Mouse (Mus musculus) spleen, postnatal 14 days (tissue): Measurements from ENCODE around the gene Rfng.
A peak's percentile ranks its signal among the peaks of the same experiment; 100 is the strongest.
"Not testable (repeated sequence)": the region's sequence is repeated elsewhere in the genome, so short reads cannot be mapped to it uniquely, and the experiment has no call there.

ENCODE experiments used
- DNase-seq, 2 experiments: peaks; one replicate each; pipeline ENCODE4 v3.0.0; 2021 to 2022; ENCODE audit warnings: low spot score in 2 of 2

The Rfng gene

DNA sequence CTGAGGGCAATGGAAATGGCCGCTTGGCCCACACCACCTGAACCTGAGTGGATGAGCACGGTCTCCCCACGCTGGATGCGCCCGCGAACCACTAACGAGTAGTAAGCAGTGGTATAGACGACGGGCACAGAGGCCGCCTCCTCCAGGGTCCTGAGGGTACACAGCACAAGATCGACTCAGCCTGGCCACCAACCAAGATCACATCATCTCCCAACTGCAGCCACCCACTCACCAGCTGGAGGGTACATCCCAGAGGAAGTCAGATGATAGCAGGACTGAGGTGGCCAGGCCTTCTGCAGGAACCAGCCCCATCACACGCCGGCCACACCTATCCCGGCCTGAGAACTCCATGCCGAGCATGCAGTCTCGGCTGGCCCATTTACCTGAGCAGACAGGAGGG, 28.1 kb upstream of the Rfng start:
- DNase-seq, result no peak

DNA sequence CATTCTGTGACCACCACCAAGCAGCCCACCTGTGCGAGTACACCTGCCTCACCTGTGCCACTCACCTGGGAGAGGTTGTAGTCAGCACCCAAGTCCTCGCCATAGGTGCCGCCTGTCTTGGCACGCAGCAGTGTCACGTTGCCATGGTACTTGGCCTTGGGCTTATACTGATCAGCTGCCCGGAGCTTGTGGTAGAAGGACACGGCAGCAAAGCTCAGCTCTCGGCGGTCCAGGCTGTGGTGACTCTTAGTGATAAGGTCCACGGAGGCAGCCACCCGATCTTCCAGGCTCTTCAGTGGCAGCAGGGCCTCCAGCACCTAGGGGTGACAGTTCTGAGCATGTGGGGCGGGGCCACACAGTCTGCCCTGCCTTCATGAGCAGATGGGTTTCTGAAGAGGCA, 24.0 kb upstream of the Rfng start:
- DNase-seq, result no peak

DNA sequence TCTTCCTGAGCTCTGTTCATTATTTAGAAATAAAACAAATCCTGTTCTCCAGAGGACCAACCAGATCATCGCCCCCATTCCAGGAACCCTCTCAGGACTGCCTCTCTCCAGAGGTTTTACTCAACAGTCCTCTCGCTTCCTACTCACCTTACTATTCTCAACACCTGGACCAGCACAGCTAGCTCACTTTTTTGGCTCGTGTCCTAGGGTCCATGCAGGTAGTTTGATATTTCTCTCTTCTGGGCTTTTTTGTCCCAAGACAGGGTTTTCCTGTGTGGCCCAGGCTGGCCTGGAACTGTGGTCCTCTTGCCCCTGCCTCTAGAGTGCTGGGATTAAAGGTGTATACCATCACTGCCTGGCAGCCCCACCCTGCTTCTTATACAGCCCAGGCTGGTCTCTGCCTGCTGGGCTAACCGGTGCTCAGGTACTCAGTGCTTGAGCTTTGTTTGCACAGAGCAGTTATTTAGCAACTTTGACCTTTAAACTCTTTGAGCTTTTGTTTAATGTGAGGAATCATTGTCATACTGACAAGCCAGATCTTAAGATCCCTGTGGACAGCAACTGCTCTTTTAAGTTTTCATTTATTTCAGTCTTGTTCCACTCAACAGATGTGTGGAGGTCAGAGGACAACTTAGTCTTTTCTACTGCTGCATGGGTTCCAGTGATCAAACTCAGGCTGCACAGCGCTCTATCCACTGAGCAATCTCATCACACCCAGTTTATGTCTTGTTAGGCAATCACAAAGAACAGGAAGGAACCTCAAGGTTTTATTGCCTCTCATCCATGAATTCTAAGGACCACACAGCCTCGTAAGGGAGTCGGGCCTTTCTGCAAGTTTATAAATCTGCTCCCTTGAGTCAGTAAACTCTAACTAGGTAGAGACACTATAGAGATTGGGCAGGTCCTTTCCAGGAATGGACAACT, 21.6 kb upstream of the Rfng start:
- DNase-seq, result no peak

DNA sequence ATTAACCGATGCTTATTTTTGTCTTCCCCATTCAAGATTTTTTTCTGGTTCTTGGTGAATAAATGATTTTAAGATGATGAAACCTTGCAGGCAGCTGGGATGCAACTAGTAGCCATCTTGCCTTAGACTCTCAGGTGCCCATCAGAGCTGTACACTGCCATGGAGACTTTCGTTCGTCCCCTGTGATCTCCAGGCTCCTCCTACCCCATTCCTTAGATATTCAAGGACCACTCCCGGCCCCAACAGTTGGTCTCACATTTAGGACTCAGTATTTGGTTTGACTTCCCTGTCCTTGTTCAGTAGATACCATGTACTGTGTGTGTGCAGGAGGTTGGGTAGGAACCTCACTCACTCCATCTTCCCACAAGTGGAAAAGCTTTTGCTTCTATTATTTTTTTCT, 20.8 kb upstream of the Rfng start:
- no peak for DNase-seq

DNA sequence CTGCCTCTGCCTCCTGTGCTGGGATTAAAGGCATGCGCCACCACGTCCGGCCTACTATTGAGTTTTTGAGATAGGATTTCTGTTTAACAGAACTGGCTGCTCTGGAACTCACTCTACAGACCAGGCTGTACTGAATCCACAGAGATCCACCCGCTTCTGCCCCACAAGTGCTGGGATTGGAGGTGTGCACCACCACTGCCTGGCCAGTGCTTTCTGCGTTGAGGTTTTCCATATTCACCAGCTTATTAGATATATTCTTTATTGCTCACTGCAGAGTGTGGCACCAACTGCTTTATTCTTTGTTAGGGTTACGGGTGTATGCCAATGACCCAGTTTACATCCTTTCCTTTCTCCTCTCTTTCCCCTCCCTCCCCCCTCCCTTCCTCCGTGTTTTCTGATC, 20.3 kb upstream of the Rfng start:
- DNase-seq, result no peak

DNA sequence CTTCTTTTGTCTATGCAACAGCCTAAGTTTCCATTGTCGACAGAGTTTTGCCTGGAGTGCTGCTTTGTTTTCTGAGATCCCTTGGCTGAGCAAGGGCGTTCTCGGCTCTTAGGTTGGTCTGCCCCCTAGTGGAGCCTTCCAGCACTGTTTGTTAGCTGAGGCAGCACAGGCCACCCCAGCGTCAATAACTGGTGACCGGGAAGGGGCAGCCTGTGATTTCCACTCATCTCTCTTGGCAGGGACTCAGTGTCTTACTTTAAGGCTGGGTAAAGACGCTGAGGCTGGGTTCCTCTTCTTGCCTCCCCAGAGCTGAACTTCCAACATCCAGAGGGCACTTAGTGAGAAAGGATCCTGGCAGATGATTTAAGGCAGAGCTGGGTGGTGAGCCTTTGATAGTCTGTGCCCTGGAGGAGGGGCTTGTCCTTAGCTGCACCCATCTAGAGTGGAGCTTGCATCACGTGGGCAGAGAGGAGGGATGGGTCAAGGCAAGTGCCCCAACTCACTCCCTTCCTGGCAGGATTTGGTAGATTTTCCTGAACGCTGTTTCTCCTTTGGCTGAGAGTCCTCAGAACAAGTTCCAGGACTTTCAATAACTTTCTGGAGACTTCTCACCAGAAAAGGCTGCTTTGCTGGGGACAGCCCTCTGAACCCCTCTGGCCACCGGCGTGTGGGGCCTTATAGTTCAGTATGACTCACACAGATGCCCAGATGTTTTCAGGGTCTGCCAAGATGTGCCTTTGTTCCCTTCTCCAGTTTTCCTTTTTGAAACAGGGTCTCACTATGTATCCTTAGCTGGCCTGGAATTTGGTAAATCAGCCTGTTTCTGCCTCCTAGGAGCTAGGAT, 16.3 kb upstream of the Rfng start:
- DNase-seq, result peak; percentile 64 to 82

DNA sequence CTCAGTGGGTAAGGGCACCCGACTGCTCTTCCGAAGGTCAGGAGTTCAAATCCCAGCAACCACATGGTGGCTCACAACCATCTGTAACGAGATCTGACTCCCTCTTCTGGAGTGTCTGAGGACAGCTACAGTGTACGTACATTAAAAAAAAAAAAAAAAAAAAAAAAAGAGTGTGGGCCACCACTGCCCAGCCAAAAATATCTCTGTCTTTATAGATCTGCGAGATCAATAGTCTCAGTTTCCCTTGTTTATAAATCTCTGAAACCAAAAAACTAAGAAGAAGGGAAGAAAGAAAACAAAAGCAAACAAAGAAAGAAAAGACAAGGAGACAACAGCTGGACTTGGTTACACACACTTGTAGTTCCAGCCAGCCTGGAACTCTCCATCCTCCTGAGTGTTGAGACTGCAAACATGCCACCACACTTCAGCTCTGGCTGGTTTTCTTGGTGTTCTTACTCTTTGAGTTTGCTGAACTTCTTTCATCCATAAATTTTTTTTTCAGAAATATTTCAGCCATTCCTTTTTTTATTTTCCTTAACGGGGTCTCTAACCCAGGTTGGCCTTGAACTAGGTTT, 15.4 kb upstream of the Rfng start:
- no peak for DNase-seq

DNA sequence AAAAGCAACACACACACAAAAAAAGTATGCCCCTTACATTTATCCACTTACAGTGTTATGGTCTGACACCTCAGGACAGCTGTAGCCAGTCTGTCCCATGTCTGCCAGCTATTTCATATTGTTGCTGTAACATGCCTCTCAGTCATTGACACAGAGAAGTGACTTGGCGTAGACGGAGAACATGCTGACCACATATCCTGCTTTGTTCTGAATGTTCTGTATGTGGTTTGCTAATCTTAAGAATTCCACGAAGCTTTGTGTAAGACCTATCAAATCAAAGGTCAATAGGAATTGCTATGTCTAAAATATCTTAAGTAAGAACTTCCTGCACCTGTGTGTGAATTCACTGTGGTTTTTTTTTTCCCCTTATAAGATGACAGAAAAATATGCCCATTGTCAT, 14.2 kb upstream of the Rfng start:
- no peak for DNase-seq

DNA sequence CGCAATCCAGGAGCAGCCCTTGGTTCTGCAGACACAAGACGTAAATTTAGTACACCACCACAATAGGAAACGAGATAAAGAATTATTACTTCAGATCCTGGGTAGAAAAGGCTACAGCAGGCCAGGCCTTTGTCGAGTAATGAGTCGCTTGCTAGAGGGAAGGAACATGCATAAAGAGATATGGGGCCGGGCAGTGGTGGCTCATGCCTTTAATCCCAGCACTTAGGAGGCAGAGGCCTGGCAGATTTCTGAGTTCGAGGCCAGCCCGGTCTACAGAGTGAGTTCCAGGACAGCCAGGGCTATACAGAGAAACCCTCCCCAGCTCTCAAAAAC, 12.6 kb upstream of the Rfng start:
- no peak for DNase-seq

DNA sequence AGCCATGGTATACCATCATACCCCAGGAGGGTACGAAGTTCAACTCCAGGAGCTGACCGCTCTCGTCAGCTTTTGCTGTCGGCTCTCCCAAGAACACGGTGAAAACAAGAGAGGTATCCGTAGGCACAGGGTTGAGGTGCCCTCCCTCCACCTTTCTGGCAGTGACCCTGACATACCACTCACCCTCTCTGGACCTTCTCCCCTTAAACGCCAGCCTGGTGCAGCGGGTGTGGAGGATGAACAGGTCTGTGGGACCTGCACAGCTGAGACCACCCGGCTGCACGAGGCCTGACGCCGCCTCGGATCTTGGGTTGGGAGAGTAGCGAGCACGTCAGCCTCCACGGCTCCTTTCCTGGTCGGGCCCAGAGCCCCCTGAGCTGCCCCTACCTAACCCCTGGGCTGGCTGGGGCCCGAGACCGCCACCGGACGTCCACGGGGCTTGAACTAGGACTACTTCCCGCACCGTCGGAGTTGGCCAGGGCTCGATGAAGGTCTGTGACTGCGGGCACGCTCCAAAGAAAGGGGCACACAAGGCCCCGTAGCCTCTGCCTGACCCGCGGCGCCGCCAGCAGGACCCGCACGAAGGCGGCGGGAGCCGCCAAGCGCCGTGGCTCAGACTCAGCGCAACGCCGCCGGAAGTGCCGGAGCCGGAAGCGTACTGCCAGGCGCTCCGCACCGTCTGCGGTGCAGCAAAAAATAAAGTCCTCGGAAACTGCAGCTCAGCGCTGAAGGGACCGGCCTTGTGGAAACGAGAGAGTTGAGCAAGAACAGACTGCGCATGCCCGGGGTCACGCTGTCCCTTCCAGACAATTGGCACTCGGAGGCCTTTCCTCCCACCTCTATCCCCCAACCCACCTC, 12.0 kb upstream of the Rfng start, which contains the start of gene Dus1l:
Gene Dus1l, minus strand, starts transcription at position 648 of the 858 bp plus-strand sequence.
- DNase-seq, result peak; percentile 95 to 97

DNA sequence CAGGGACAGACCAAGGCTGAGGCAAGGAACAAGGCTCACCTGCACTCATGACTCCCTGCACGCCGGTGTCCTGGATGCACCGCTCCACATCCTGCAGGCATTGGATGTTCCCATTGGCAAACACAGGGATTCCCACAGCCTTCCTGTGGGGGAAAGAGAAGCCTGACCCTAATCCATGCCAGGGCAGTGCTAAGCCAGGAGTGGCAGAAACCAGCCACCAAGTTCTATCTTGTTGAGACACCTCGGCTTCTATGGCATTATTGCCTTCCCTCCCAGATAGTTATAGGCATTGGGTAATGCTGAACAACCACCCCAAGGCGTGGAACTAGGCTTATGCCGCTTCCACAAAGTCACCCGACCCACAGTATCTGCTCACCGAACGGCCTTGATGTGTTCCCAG, 8.6 kb upstream of the Rfng start:
- DNase-seq, result no peak

DNA sequence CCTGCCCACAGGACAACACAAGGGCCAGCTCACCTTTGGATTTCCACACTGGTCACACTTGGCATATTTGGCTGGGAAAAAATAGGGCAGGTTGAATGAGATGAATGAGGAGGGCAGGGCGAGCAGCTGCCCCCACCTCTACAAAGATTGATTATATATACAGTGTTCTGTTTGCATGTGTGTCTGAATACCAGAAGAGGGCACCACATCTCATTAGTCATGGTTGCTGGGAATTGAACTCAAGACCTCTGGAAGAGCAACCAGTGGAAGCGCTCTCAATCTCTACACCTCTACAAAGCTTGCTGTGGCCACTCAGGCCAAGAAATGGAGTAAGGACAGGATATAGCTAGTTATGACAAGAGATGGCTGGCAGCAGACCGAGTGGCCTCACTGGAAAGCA, 5.8 kb upstream of the Rfng start:
- DNase-seq, result no peak

DNA sequence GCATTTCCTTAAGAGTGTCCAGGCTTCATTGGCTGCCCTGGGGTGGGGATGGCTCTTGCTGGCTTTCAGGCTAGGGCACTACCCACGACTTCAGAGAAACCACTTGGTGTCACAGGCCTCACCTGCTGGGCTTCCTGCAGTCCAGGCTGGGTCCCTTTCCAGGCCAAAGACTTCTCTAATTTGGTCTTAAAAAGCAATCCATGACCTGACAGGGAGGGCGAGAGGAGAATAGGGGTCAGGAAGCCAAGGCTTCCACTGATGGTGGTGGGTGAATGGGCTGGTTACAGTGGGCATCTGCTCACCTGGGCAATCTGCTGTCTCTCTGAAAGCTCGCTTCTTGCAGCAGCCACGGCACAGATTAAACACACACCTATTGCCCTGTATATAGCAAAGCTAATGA, 5.3 kb upstream of the Rfng start:
- DNase-seq, result no peak

DNA sequence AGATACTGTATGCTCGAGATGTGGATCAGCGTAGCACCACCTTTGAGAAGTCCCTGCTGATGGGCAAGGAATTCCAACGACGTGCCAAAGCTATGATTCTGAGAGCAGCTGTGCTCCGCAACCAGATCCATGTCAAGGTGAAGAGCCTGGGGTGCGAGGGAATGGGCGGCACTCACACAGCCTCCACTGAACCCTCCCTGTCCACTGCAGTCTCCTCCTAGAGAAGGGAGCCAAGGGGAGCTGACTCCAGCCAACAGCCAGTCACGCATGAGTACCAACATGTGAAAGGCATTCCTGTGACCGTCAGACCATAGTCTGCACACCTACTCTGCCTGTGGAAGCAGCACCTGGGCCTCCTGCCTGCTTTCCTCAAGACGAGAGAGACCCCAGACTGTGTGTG, 4.5 kb upstream of the Rfng start:
- not testable (repeated sequence) for DNase-seq

DNA sequence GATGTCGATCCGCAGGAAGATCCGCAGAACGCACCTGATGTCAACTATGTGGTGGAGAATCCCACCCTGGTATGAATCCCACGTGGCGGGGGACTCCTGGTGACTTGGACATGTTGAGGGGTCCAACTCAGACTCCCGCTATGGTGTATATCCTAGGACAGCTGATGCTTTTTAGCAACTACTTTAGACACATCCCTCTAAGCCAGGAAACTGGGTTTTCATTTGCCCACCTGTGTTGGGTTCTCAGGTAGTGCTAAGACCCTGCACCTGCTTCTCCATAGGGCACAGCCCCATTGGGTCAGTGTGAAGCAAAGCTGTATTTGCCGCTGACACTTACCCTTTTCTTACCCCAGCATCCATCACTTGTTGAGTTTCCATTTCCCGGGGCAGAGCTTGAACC, 1.1 kb upstream of the Rfng start:
- no peak for DNase-seq

DNA sequence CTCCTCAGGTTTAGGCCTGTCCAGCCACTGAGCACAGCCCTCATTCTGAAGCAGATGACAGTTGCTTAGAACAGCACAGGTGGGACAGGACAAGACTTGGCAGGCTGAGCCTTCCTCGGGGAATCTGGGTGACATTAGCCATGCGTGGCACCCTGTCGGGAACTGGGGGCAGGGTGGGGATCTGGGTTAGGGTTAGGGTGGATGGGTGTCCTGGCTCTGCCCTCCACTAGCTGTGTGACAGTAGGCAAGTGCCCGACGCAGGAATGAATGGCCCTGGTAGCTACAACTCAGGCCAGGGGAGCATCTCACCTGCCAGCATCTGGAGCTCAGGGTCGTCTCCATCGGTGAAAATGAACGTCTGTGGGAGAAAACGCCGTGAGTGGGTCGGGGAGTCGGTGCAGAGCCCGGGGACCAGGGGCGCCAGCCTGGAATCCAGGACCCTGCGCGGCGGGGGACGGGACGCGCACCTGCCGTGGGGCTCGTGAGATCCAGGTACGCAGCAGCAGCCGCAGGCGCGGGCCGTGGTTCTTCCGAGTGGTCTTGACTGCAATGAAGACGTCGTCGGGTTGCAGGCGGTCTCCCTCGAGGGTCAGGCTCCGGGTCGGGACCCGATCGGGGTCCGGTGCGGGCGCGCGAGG, 462 bp downstream of the Rfng start:
- DNase-seq, result no peak

DNA sequence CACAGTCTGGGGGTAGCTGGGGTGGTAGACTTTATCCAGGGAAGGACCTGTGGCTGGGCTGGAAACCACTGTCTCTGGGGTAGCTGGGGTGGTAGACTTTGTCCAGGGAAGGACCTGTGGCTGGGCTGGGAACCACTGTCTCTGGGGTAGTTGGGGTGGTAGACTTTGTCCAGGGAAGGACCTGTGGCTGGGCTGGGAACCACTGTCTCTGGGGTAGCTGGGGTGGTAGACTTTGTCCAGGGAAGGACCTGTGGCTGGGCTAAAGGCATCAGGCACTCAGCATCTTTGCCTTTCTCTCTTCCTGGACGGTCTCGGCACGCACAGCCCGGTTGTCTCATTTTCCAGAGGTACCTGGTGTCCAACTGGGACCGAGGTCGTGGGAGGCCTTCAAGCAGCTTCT, 2.6 kb downstream of the Rfng start:
- DNase-seq, result not testable (repeated sequence)

DNA sequence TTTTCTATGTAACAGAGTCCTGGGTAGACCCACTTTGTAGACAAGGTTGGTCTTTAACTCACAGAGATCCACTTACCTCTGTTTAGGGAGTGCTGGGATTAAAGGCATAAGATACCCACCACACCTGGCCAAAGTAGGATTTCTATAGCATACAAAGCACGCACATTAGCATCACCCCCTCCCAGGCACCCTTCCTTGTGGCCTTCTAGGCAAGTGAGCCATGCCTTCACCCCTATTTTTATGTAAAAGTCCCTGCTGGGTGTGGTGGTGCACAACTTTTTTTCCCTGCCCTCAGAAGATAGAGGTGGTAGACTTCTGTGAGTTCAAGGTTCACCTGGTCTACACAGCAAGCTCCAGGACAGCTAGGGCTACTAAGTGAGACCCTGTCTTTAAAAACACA, 4.1 kb downstream of the Rfng start:
- no peak for DNase-seq

DNA sequence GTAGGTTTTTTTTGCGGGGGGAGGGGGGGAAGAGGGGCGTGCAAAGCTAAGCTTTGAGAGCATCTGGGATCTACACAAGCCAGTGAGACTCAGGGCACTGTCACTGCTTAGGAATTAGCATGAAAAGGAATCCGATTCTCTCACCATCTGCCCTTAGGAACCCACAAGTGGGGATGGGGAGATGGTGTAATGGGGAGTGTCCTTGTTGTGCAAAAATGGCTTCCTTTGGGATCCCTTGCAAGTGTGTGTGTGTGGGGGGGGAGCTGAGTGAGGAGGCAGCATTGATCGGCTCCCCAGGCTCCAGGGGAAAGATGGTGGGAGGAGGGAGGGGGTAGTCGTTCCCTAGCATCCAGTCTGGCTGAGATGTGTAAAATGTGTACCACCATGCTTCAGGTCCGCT, 6.9 kb downstream of the Rfng start:
- DNase-seq, result no peak

DNA sequence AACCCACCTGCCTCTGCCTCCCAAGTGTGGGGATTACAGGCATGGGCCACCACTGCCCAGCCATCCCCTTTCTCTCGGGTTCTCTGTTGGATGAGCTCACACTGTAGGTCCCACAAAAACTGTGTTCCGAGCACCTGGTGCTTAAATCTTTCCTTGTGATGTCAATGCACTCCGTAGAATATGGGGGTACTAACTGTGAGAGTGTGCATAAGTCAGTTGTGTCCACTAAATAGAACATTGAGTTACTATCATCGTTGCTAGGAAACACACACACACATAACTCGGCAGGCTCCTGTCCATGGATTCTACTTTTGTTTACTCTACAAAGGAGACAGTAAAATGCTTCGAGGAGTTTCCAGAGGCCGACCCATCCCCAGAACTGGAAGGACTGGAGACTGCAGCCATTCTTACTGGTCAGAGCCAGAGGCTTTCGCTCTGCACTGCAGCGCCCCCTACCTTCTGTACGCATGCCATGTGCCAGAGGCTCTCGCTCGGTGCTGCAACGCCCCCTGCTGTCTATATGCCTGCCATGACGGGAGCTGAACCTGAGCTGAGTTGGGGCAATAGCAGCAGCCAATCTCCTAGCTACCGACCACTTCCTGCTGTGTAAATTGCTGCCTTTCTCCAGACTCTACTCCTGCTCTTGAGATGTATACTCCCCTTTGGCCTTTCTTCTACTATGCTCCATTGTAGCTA, 8.1 kb downstream of the Rfng start:
- peak; percentile 85 to 92 for DNase-seq
